Mouse (Mus musculus) lung, adult 2 months (tissue): Measurements from ENCODE around the gene Enpp7.

ENCODE experiments used
- CTCF ChIP-seq: fragments of 200-500 bp; IDR thresholded peaks from 2 replicates; pipeline ENCODE4 v1.5.1; 2011; ENCODE audit warnings: mild to moderate bottlenecking, low read length, control low read depth; ENCODE audit not compliant: insufficient read depth
- POLR2A ChIP-seq: fragments of 200-500 bp; IDR thresholded peaks from 2 replicates; pipeline ENCODE4 v1.6.1; 2011; ENCODE audit warnings: low read depth, mild to moderate bottlenecking, control low read depth, low read length, borderline replicate concordance; ENCODE audit errors: extremely low read depth

- TF ChIP-seq POLR2A (no peak), CTCF (no peak)
Measured at GRCm38 (mm10) chr11:119038744-119039484, 50.9 kb downstream of the Enpp7 start.
